Mouse (Mus musculus): ENCODE measurements around the gene Nfatc2.

The Nfatc2 gene

GRCm38 (mm10) chr2:168438981-168439452 is 162.4 kb downstream of the Nfatc2 start:
- WGBS = 37% methylated on average over 8 of the region's 8 CpGs

GRCm38 (mm10) chr2:168434187-168434586 is 167.3 kb downstream of the Nfatc2 start:
- WGBS = 53% methylated on average over 5 of the region's 5 CpGs

GRCm38 (mm10) chr2:168433392-168433791 is 168.1 kb downstream of the Nfatc2 start:
- WGBS = 55% methylated on average over 5 of the region's 5 CpGs

GRCm38 (mm10) chr2:168432394-168432793 is 169.1 kb downstream of the Nfatc2 start:
- WGBS = 54% methylated on average over 7 of the region's 7 CpGs

- WGBS = 69% methylated on average over 10 of the region's 10 CpGs
Observed at GRCm38 (mm10) chr2:168429598-168429997, 171.9 kb downstream of the Nfatc2 start.

- 73% methylated on average over 5 of the region's 5 CpGs for WGBS
Observed at GRCm38 (mm10) chr2:168428375-168428901, 173.0 kb downstream of the Nfatc2 start.

Data from cerebral cortex, adult 2 months (tissue).